Mouse (Mus musculus): ENCODE measurements around the gene Srsf3.

The Srsf3 gene

DNA sequence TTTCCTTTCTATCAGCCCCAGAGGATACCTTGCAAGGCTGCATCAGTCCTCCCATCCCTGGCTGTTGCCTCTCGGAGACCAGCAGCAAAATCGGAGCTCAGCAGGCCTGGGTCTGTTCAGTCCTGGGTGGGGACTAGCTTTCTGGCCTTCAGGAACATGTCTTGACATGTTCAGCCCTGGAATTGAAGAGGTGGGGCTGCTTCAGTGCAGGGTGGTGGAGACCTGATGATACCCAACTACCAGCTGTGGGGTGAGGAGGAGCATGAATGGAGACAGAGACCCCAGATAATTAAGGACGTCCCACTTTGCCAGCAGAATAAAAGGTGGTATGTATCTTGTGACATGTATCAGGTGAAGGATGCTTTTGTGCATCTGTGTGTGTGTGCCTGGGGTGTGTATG, 58.3 kb downstream of the Srsf3 start, which contains the start of gene Cdkn1a:
Gene Cdkn1a (plus strand): TSS at position 201 of the 400 bp plus-strand sequence.
- DNase-seq (ENCODE audit: inconsistent ontology term): peak; percentile 57

- DNase-seq (ENCODE audit: inconsistent ontology term): peak; percentile 39
Measured at GRCm38 (mm10) chr17:29091348-29091944, 59.0 kb downstream of the Srsf3 start.

GRCm38 (mm10) chr17:29092497-29092896, 60.1 kb downstream of the Srsf3 start:
- no peak for DNase-seq (ENCODE audit: inconsistent ontology term)

All from Muller cell, postnatal 12 days (primary cell).